Comparison of ENCODE assay signal across 8 mouse cellular contexts in genomic region chr5:5755039-5755438, GRCm38 (mm10). TPM values are rescaled to one million over a fixed set of nuclear protein-coding genes. Genes with fewer than 3 reads are reported as not detected.
DNase-seq lines count a peak whose midpoint lies in the region; ATAC-seq and TF ChIP-seq lines count a peak whose summit lies in the region.

No protein-coding gene starts in this region.

- H3K9ac ChIP-seq in hindbrain, embryonic 11.5 days (ENCODE audit: low read depth, low read length), result no peak overlapping the region
- no peak overlapping the region for H3K9ac ChIP-seq in hindbrain, embryonic 12.5 days
- no peak overlapping the region for H3K9ac ChIP-seq in midbrain, embryonic 13.5 days (replicated peaks)

- H3K9me3 ChIP-seq in hindbrain, embryonic 11.5 days (ENCODE audit: control insufficient read depth, low read length), result no peaks in the 10 kb centered on the region
- no peaks in the 10 kb centered on the region for H3K9me3 ChIP-seq in hindbrain, embryonic 12.5 days (replicated peaks)
- no peaks in the 10 kb centered on the region for H3K9me3 ChIP-seq in midbrain, embryonic 13.5 days

- no peaks in the 10 kb centered on the region for H3K27me3 ChIP-seq in hindbrain, embryonic 11.5 days (ENCODE audit: control insufficient read depth, insufficient read depth, low read length)
- H3K27me3 ChIP-seq in hindbrain, embryonic 12.5 days, result 0 out of 2 replicates have a peak, but pooled peaks cover 2% of the 10 kb centered on the region
- peaks cover 8% of the 10 kb centered on the region; the same call in 1 of the 2 replicates for H3K27me3 ChIP-seq in midbrain, embryonic 13.5 days

- no peak overlapping the region for H3K4me2 ChIP-seq in hindbrain, embryonic 11.5 days (replicated peaks; ENCODE audit: low read depth, low read length)
- no peak overlapping the region for H3K4me2 ChIP-seq in hindbrain, embryonic 12.5 days (replicated peaks)
- H3K4me2 ChIP-seq in midbrain, embryonic 13.5 days (replicated peaks), result no peak overlapping the region

- TF ChIP-seq CTCF in left cerebral cortex, adult 2 months (IDR thresholded peaks at IDR 0.05), result peak; percentile 96

- DNase-seq in hindbrain, embryonic 11.5 days (ENCODE audit: low spot score), result peak; percentile 86
- DNase-seq in R1 (ENCODE audit: low read depth, low spot score), result peak; percentile 63
- DNase-seq in gastrocnemius, postnatal 4 days (ENCODE audit: low spot score in 2 of 2), result peak; percentile 34 to 43
- peak; percentile 56 to 72 for DNase-seq in left cerebral cortex, adult 2 months (ENCODE audit: extremely low spot score in 1 of 2, low spot score in 2 of 2)
- peak; percentile 33 for DNase-seq in testis, postnatal 14 days (ENCODE audit: low spot score)

- no peak for ATAC-seq in hindbrain, embryonic 11.5 days (ENCODE audit: low FRiP score)
- ATAC-seq in hindbrain, embryonic 12.5 days (ENCODE audit: low FRiP score), result no peak
- ATAC-seq in common myeloid progenitor, adult 5-6 weeks (replicated peaks; ENCODE audit: low read depth, poor library complexity, severe bottlenecking), result peak; percentile 82
- ATAC-seq in midbrain, embryonic 13.5 days, result peak; percentile 2; the same call in 1 of the 2 replicates

- WGBS in hindbrain, embryonic 11.5 days, result 4% methylated on average over 9 of the region's 9 CpGs
- WGBS in hindbrain, embryonic 12.5 days, result 2% methylated on average over 9 of the region's 9 CpGs
- 1% methylated on average over 9 of the region's 9 CpGs for WGBS in midbrain, embryonic 13.5 days

- H3K4me1 ChIP-seq in hindbrain, embryonic 11.5 days (replicated peaks; ENCODE audit: control insufficient read depth, insufficient read depth, low read length), result no peaks in the 10 kb centered on the region
- H3K4me1 ChIP-seq in hindbrain, embryonic 12.5 days, result no peaks in the 10 kb centered on the region
- H3K4me1 ChIP-seq in midbrain, embryonic 13.5 days (replicated peaks), result no peaks in the 10 kb centered on the region

- no peak overlapping the region for H3K27ac ChIP-seq in hindbrain, embryonic 11.5 days (ENCODE audit: low read depth, low read length)
- no peak overlapping the region for H3K27ac ChIP-seq in hindbrain, embryonic 12.5 days
- H3K27ac ChIP-seq in left cerebral cortex, adult 2 months, result no peak overlapping the region
- no peak overlapping the region for H3K27ac ChIP-seq in midbrain, embryonic 13.5 days

- intact Hi-C loops in left cerebral cortex, adult 2 months (cut with DNase I), result no loop called here

- no peak overlapping the region for H3K4me3 ChIP-seq in hindbrain, embryonic 11.5 days (ENCODE audit: low read depth, low read length)
- H3K4me3 ChIP-seq in hindbrain, embryonic 12.5 days, result no peak overlapping the region
- H3K4me3 ChIP-seq in left cerebral cortex, adult 2 months, result no peak overlapping the region
- H3K4me3 ChIP-seq in midbrain, embryonic 13.5 days (replicated peaks), result no peak overlapping the region

- no peaks in the 10 kb centered on the region for H3K36me3 ChIP-seq in hindbrain, embryonic 11.5 days (ENCODE audit: control insufficient read depth, insufficient read depth, low read length)
- no peaks in the 10 kb centered on the region for H3K36me3 ChIP-seq in hindbrain, embryonic 12.5 days
- no peaks in the 10 kb centered on the region for H3K36me3 ChIP-seq in midbrain, embryonic 13.5 days

RNA-seq across cellular contexts. Expression of gene Steap1, which starts 5.9 kb away (rescaled TPM):
- polyA plus RNA-seq in hindbrain, embryonic 11.5 days (2014; fragmentation: Nextera tagmentation; extraction: Ambion mirVana), result 4.8 and 5.2 TPM in 2 replicates
- 2.5 and 3.0 TPM in 2 replicates for polyA plus RNA-seq in hindbrain, embryonic 12.5 days (2016; fragmentation: Nextera tagmentation; extraction: Ambion mirVana)
- not detected in 2 replicates for total RNA-seq in common myeloid progenitor, adult 5-6 weeks (2017)
- total RNA-seq in gastrocnemius, postnatal 4 days (2021), result under 1 TPM; 0.76 to 0.80 TPM
- total RNA-seq in left cerebral cortex, adult 2 months (2021), result under 1 TPM in 1 of 2 experiments, not detected in 1; 0.48 TPM
- 1.1 TPM in 2 replicates for polyA plus RNA-seq in midbrain, embryonic 13.5 days (2015; fragmentation: Nextera tagmentation; extraction: Ambion mirVana)

Comparison
In these comparisons a context has a peak if more than half of its experiments do, and no peak if none do; other contexts are left out.
1. ATAC-seq: peak in common myeloid progenitor, adult 5-6 weeks (single experiment) and midbrain, embryonic 13.5 days (single experiment); none in hindbrain, embryonic 11.5 days (single experiment) and hindbrain, embryonic 12.5 days (single experiment).
2. DNase-seq: peak in every context shown above with its lines; median percentile 86 in hindbrain, embryonic 11.5 days; 64 in left cerebral cortex, adult 2 months; 63 in R1; 38 in gastrocnemius, postnatal 4 days; 33 in testis, postnatal 14 days.